Mouse (Mus musculus): ENCODE measurements at regions not wholly inside any gene's neighbourhood (a gene's known extent, or its start where the extent isn't known, plus 50 kb on each side); places are given as distances from the start of the nearest gene placed in this dataset.
A peak's percentile ranks its signal among the peaks of the same experiment; 100 is the strongest.

DNA sequence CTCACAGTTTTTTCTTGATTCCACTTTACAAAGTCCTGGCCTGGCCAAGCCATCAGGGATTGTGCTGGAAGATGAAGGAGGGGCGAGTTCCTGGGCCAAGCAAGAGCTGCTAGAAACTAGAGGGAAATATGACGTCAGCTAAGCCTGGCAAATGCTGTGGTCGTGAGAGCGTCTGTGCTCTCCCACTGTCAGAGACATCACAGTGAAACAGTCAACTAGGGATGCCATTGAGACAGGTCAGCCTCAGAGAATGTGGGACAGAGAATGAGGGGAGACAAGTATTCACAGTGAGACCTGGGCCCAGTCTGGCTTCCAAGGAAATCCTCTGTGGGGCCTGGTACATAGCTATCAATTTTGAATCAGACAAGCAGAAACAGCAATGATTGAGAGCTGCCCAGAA is 252.5 kb upstream of the Myt1l start:
- DNase-seq (ENCODE audit: low read depth in 1 of 2, low spot score in 2 of 2), result no peak

DNA sequence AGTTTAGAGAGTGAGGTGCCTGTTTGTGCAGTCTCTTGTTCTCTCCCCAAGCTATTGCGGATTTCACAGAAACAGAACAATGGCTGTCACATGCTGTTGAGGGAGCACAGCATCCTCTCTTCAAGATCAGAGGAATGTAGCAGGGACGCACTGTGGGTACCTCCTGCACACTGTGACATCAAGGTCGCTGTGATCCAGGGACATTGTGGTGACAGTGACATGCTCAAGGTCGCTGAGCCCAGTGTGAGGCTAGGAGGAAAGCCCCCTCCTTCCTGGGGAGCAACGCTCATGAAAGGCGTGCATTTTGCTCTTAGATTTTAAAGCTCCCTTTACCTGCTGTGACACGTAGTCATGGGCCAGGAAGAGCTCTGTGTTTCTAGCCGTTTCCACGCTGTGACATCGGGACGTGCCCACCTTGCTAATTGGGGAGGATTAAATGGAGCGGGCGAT is 248.5 kb upstream of the Myt1l start:
- no peak for DNase-seq (ENCODE audit: low read depth in 1 of 2, low spot score in 2 of 2)

DNA sequence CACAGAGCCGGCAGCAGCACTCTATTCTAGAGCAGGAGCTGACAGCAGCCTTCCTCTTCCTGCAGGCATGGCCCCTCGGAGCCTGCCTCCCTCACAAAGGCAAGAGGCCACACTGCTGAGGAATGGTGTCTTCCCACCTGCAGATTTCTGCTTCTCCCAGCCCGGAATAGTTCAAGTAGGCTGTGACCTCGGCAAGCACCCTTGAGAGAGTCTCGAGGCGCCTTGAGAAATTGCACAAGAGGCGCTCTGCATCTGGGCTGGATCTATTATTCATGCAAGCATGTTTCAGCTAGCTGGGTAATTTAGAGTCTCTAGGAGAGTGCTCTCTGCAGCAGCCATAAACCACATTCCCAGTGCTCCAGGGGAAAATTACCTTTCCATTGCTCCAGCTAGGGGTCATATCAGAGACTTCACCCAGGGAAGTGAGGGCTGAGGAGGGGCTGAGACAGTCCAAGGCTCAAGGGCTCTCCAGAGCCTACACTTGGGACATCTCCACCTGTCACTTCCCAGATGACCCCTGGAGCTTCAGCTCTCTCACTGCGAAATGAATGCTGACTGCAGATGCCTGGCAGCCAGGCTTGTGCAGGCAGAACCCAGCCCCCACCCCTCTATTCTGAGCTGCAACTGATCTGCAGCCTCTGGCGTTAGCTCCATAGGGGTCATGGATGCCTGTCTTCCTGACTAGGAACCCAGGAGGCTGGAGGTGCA is 247.9 kb upstream of the Myt1l start:
- DNase-seq (ENCODE audit: low read depth in 1 of 2, low spot score in 2 of 2), result no peak

DNA sequence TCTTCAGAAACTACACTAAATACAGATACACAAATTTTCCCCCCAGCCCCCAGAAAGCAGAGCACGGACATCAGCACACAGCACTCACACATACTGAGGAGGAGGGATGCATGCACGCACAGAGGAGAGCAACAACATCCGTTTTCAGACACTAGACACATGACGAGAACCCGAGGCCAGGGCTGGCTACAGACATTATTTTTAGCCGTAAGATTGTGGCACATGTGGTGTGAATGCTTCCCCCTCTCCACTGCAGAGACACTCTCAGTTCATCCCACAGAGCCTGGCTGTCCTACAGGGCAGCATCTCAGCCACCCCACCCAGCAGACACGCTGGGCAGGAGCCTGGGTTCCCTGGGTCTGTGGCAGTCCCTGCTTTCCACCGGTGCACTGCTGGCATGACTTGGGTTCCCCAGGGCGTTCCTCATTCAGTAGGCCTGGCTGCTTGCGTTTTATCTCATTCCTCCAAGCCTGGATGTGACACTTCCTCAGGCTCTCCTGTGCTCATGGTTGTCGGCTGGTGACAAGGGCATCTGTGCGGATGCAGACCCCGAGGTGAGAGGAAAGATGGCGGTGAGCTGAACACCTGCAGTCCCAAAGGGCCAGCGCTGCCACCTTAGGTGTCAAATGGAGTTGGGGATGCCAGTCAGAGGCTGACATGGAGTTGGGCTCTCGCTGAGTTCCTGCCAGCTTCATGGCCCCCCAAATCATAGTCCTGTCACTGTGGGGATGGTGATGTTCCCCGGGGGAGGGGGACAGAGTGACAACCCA is 247.1 kb upstream of the Myt1l start:
- DNase-seq (ENCODE audit: low read depth in 1 of 2, low spot score in 2 of 2), result no peak

DNA sequence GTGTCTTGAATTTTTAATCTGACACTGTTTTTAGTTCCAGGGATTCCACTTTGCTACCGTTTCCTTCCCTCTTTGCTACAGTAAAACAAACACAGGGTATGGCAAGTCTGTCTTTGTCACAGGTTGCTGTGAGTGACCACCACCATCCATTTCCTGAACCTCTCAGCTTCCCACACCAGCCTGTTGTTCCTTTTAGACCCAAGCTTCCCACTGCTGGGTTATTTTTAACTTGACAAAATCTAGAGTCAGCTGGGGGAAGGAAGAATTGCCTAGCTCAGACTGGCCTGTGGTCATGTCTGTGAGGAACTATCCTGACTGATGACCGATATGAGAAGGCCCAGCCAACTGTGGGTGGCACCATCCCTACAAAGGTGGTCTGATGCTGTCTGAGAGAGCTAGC is 239.4 kb upstream of the Myt1l start:
- DNase-seq (ENCODE audit: low read depth in 1 of 2, low spot score in 2 of 2), result no peak

DNA sequence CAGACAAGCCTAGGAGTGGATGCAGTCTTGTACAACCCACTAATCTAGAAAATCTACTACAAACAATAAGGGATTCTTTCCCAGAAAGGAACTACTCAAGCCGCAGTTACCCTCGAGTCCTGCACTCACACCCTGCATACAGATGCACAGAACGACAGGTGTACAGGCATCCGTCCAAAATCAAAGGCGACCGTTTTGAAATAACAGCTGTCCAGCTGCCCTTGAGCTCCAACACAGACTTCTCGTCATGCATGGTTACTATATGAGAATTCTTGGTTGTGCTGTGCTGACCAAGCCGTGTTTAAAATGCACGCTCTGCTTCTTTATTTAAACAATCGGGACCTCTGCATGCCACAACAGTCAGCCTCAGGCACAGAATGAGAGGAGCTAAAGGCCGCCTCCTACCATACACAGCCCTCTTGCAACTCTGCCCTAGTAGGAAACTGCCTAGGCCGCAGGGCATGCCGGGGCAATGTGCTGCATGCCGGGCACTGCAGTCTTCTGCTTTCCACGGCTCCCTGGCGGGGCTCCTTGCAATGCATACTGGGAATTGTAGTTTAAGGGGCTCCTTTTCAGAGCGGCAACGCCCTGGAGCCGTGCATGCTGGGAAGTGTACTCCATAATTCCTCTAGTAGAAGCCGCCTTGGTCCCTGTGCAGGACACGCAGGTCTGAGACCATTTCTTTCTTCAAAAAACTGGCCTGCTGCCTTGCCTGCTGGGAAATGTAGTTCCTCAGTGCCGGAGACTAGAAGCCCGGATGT is 237.4 kb upstream of the Myt1l start:
- DNase-seq (ENCODE audit: low read depth in 1 of 2, low spot score in 2 of 2), result peak; percentile 54 to 56

DNA sequence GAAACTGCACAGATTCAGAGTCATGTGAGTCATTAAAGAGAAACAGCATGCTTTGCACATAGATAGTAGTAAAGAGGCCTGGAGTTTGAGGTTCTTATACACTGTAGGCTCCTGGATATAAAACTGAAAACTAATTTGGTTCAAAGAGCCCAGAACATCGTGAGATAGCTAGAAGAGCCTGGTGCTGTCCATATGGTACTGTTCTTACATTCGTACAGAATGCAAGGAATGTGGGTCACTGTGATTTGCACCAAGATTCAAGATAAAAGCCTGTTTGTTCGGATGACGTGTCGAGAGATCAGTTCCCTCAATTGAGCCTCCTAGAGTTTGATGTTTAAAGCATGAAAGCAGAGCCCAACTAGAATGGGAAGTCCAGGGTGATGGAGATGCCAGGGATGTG is 230.2 kb upstream of the Myt1l start:
- DNase-seq (ENCODE audit: low read depth in 1 of 2, low spot score in 2 of 2), result no peak

DNA sequence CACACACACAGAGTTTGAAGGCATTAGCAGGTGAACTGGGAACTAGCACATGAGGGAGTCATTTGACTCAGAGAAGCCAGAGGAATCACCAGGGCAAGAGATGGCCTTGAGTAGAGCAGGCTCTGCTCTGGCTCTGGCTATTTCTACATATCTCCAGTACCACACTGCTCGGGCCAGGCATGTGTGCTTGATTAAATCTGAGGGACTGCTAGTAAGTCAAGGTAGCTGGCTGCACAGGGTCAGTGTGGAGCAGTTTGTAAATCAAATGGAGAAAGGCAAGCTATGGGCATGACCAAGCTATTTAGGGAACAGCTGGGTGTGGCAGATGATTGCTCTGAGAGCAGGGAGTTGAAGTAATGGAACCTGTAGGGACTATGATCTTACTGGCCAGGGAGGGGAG is 212.5 kb upstream of the Myt1l start:
- no peak for DNase-seq (ENCODE audit: low read depth in 1 of 2, low spot score in 2 of 2)

DNA sequence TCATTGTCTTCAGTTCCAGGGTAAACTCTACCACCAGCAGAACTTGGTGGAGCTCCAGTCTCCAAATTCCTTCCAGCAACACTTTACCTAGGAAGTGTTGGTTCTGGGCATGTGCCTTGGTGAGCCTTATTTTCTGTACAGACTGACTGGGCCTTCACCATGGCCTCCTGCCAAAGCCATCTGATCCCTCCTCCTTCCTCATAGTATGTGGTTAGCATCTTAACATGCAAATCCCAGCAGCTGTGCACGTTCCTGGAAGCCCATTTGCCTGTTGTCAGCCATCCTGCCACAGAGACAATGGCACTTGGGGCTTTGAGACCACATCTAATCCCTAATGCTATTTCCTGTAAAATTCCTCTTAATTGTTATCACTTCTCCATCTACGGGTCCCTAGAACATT is 206.7 kb upstream of the Myt1l start:
- no peak for DNase-seq (ENCODE audit: low read depth in 1 of 2, low spot score in 2 of 2)

DNA sequence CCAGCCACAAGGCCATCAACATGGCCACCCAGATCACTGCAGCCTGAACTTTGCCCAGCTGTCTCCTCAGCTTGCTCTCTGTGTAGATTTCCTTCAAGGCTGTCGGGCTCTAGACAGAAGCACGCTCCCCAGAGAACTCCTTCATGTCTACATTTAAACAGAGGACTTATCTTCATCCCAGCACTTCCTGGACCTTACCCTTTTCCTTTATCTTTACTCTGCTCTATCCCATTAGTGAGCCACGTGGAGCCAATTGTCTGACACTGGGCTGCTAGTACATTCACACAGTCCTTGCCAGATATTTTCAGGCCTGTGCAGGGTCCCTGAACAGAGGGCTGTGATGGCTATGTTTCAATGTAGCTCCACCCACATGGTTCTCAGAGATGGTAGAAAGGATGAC is 204.7 kb upstream of the Myt1l start:
- DNase-seq (ENCODE audit: low read depth in 1 of 2, low spot score in 2 of 2), result no peak

DNA sequence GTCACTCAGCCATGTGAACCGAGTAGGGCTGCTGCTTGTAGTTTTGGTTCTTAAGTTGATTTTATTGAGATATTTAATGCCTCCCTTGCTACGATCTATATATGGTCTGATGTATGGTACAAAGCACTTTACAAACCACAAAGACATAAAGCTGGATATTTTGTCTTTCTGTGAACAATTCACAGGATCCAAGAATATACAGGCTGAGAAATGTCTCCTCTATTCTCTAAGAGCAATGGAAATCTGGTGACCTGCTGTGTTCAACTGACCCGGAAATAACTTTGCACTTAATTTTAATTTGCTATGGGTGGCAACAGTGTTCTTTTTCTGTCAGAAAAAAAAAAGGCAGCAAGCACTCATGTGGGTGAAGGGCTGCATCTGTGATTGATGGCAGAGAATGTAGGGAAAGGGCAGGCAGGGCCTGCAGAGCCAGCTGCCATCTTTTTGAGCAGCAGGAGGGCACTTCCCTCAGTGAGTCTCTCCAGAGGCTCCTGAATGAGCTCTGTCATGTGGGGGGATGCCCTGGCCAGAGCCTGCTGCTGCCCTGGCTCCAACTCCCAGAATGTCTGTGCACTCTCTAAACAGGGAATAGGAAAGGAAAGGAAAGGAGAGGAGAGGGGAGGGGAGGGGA is 192.2 kb upstream of the Myt1l start:
- no peak for DNase-seq (ENCODE audit: low read depth in 1 of 2, low spot score in 2 of 2)

DNA sequence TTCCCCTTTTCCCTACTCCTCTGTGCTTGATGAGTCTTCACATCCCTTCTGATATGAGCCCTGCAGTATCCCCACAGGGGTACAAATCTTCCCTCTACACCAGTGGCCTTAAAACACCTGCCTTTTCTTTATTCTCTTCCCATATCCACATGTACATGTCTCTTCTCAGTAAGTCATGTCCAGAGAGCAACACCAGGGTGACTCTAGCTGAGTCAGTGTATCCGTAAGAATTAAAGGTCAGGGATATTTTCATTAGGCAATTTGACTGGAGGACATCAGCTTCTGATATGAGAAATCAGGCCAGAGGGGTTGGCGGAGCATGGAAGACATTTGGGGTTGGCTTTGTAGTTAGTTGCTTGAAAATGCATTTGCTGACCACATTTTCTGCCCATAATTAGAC is 190.8 kb upstream of the Myt1l start:
- DNase-seq (ENCODE audit: low read depth in 1 of 2, low spot score in 2 of 2), result no peak

DNA sequence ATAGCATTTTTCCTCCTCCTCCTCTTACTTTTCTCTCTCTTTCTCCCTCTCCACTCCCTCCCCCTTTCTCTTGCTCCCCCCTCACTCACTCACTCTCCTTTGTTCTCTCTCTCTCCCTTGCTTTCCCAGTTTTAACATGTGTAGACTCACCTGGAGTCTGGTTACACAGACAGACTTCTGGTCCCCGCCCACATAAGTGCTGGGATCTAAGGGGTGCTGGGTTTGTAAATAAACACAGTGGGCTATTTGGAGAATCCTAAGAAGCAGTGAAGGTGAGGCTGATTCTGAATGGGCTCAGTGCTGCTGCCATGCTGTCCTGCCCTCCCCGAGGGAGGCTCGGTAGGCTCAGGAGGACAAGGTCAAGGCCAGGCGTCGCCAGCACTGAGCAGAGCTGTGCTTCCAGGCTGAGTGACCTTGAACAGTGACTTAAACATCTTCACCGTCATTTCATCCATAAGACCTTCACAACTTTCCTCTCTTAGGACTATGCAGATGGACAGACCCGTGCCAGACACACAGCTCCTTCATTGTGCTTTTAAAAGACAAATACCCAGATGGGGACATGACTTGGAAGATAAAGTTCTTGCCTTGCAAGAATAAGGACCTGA is 186.7 kb upstream of the Myt1l start:
- DNase-seq (ENCODE audit: low read depth in 1 of 2, low spot score in 2 of 2), result no peak

DNA sequence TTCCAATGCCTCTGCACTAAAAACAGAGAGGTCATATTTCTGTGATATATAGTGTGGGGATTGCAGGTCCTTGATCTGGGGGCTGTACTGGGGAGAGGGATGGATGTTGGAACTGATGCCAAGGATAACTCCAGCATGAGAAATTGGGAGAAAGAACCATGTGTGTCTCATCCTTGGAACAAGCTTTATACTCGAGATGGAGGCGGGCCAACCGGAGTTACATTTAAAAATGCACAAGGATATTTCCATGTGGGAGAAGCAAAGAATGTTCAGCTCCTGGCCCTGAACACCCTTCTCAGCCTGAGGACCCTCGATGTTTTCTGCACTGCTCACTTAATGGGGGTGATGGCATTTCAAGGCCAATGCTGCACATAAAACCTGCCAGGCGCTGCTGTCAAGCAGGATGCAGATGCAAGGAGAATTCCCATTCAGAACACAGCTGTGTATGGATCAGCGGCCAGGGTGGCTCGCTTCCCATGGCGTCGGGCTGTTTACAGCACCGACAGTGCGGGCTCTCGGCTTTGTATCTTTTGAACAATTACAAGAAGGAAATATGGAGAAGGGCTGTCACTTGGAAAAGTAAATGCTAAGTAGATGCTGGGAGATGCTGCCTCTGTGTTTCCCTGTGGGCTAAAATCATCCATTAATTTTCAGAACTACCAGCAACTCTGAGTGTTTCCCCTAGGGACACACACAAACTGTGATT is 184.9 kb upstream of the Myt1l start:
- DNase-seq (ENCODE audit: low read depth in 1 of 2, low spot score in 2 of 2), result no peak

DNA sequence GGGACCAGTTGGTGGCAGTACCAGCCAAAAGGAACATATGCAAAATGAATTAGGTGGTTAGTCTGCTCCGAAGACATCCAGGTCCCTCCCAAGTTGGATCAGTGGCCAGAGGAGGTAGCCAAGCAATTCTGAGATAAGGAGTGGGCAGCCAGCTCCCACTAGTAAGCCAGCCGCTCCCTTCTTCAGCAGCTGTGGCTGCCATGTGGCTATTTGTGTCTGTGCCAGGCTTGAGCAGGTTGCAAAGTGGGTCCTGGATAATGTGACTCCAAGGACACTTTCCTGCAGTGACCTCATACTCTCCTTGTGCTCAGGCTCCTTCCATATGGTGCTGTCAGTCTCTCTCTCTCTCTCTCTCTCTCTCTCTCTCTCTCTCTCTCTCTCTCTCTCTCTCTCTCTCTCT is 179.5 kb upstream of the Myt1l start:
- no peak for DNase-seq (ENCODE audit: low read depth in 1 of 2, low spot score in 2 of 2)

DNA sequence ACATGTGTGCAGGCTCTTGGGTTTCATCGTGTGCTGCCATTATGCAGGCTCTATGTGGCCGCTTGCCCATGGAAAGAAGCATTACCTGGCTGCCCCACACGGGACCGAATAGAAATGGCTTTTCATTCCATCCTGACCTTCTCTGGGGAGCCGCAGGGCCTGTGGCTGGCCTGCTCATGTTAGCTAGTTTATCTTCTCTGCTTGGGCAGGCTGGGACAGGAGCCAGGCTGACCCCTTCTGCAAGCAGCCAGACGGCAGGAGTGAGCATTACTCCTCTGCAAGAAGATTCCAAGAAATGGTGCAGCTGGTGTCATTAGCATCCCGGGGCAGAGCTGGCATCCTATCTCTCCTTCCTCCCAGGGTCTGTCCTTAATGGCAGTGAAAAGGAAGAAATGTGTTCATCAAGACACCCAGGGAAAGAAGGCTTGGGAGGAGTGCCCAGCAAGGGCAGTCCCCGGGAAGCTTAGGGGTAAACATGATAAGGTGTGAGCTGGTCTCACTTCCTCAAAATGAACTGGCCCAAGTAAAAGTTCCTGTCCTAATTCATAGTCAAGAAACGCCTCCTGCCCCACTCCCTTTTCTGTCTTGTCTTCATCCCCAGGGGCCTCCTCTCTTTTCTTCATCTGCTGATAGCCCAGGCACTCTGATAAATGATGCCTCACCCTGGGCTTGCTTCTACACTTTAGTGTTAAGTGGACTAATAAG is 178.9 kb upstream of the Myt1l start:
- DNase-seq (ENCODE audit: low read depth in 1 of 2, low spot score in 2 of 2), result no peak

DNA sequence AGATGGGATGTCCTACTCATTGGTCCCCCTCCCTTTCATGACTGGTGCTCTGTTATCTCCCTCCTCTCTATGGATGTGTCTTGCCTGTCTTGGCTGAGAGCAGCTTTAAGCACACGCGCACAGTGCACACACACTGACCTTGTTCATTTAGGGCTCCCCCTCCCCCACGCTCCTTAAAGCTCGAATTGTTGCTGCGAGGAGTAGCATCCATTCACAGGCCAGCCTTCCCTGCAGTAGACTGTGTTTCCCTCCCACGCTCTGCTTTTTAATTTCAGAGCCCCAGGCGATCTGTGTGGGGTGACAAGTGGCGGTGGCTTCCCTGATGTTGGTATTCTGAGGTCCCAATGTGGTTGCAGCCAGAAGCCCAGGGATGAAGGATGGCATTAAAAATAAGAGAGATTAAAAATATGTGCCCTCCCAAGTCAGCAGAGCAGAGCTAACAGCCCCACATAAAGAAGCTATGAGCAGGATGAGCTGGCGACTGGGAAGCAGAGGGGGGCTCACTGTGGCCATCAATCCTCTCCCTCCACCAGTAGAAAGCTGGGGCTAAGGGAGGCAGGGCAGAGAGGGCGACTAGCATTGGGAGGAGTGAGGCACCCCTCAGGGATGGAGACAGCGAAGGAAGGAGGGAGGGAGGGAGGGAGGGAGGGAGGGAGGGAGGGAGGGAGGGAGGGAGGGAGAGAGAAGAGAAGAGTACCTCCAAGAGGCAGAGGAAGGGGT is 174.2 kb upstream of the Myt1l start:
- no peak for DNase-seq (ENCODE audit: low read depth in 1 of 2, low spot score in 2 of 2)

DNA sequence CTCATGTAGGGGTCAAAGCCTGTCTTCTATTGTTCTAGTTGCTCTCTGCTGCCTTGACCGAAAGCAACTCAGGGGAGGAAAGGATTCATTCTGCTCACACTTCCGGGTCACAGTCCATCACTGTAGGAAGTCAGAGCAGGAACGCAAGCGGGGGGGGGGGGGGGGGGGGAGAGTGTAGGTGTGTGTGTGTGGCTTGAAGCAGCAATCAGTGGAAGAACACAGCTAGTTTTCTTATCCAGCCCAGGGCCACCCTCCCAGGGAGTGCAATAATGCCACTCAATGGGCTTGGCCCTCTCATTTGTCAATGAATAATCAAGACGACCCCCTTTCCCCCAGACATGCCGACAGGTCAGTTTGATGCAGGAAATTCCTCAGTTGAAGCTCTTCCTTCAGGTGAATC is 173.4 kb upstream of the Myt1l start:
- DNase-seq (ENCODE audit: low read depth in 1 of 2, low spot score in 2 of 2), result no peak

DNA sequence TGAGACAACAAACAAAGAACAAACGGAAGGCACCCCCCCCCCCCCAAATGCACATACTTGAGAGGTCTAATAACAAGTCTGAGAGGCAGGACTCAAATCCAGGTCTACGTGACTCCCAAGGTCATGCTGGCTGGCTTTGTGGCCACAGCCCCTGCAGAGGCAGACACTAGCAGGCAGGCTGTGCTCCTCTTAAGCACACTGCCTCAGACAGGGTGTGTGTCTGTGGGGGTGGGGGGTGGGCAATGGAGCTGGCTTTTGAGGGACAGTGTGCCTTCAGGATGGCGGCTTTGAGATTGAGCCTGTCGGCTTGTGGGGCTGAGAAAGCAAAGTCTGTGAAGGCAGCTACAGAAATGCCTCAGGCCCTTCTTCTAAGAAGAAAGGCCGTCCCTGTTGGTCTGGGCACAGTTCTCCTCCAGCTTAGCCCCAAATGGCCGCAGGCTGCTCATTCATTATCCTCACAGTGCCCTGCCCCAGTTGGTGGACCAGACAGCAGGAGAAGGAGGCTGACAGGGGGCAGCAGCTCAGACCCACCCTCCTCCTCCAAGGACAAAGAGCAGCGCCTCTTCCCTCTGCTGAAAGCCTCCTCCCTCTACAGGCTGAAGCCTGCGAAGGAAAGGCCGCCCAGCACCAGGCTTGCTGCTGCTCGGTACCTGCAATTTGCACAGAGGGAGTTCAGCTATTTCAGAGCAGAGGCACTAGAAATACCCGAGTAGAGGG is 171.3 kb upstream of the Myt1l start:
- no peak for DNase-seq (ENCODE audit: low read depth in 1 of 2, low spot score in 2 of 2)

Measured in monocyte, adult 2 months (primary cell).